Mouse (Mus musculus) midbrain, embryonic 14.5 days (tissue): Measurements from ENCODE around the gene Sfn. TPM values are rescaled to one million over a fixed set of nuclear protein-coding genes. Genes with fewer than 3 reads are reported as not detected.

ENCODE experiments used
- ATAC-seq: fragments of 200-750 bp; cut with Nextera tagmentation; 2 replicates; pipeline ENCODE4 v1.8.0; 2017; ENCODE audit warnings: moderate number of reproducible peaks, moderate library complexity; ENCODE audit not compliant: low FRiP score, low TSS enrichment
- DNase-seq: peaks from one replicate; pipeline ENCODE4 v3.0.0-alpha.2; 2015
- H3K27ac ChIP-seq: fragments of 300-500 bp; sonication (generic); replicated peaks from 2 replicates; pipeline ENCODE4 v1.5.1; 2014; ENCODE audit warnings: mild to moderate bottlenecking, low read depth, low read length, moderate library complexity
- H3K27me3 ChIP-seq: fragments of 300-500 bp; sonication (generic); 2 replicates; pipeline ENCODE4 v1.6.1; 2014; ENCODE audit warnings: low read length, control low read depth, mixed read lengths; ENCODE audit not compliant: control insufficient read depth, insufficient read depth
- H3K36me3 ChIP-seq: fragments of 300-500 bp; sonication (generic); 2 replicates; pipeline ENCODE4 v1.6.1; 2014; ENCODE audit warnings: low read length, control low read depth; ENCODE audit not compliant: control insufficient read depth, insufficient read depth
- H3K4me1 ChIP-seq: fragments of 300-500 bp; sonication (generic); 2 replicates; pipeline ENCODE4 v1.6.1; 2014; ENCODE audit warnings: mild to moderate bottlenecking, antibody characterized with exemption, low read length, control low read depth; ENCODE audit not compliant: control insufficient read depth, insufficient read depth
- H3K4me2 ChIP-seq: fragments of 300-500 bp; sonication (generic); 2 replicates; pipeline ENCODE4 v1.6.1; 2014; ENCODE audit warnings: mild to moderate bottlenecking, low read length, moderate library complexity
- H3K4me3 ChIP-seq: fragments of 300-500 bp; sonication (generic); replicated peaks from 2 replicates; pipeline ENCODE4 v1.5.1; 2014; ENCODE audit warnings: low read depth, low read length
- H3K9ac ChIP-seq: fragments of 300-500 bp; sonication (generic); replicated peaks from 2 replicates; pipeline ENCODE4 v1.6.1; 2014; ENCODE audit warnings: mild to moderate bottlenecking, low read length, moderate library complexity
- H3K9me3 ChIP-seq: fragments of 300-500 bp; sonication (generic); 2 replicates; pipeline ENCODE4 v1.6.1; 2016; ENCODE audit warnings: low read length, control low read depth, mixed read lengths; ENCODE audit not compliant: control insufficient read depth
- WGBS: fragments of 180-500 bp; shearing (Covaris S2); extraction: QIAGEN DNeasy Blood & Tissue Kit; methylation state at CpG from one replicate; pipeline ENCODE4 v1.1.7; 2014; 5-methylcytosine and 5-hydroxymethylcytosine counted together
- polyA plus RNA-seq: library from polyadenylated mRNA; unstranded; fragments of >200 nt; fragmentation: Nextera tagmentation; extraction: Ambion mirVana; gene quantifications from 2 replicates; pipeline ENCODE4 v1.2.1, GENCODE M21; 2014

Sfn gene
- polyA plus RNA-seq, 1 experiment from 2014 or later, result 1.3 TPM

GRCm38 (mm10) chr4:133603056-133603455 is 1.1 kb upstream of the Sfn start:
- ATAC-seq, result no peak
- 92% methylated on average over 5 of the region's 5 CpGs for WGBS
- no peak overlapping the region for H3K27ac ChIP-seq
- H3K4me3 ChIP-seq, result no peak overlapping the region
- DNase-seq, result no peak
- H3K27me3 ChIP-seq, result peaks cover 40% of the 10 kb centered on the region
- H3K9ac ChIP-seq, result no peak overlapping the region
- peaks cover 5% of the 10 kb centered on the region; the same call in 1 of the 2 replicates for H3K4me1 ChIP-seq
- no peak overlapping the region for H3K4me2 ChIP-seq
- peaks cover 38% of the 10 kb centered on the region for H3K36me3 ChIP-seq
- H3K9me3 ChIP-seq, result no peaks in the 10 kb centered on the region

- Histone ChIP-seq H3K36me3 (peaks cover 18% of the 10 kb centered on the region), H3K4me1 (peaks cover 5% of the 10 kb centered on the region; the same call in 1 of the 2 replicates), H3K9me3 (no peaks in the 10 kb centered on the region), H3K4me2 (peak overlapping the region; percentile 73), H3K27ac (no peak overlapping the region), H3K27me3 (peaks cover 44% of the 10 kb centered on the region), H3K9ac (no peak overlapping the region), H3K4me3 (peak overlapping the region; percentile 38)
- ATAC-seq (no peak), DNase-seq (no peak)
- 17% methylated on average over 9 of the region's 9 CpGs for whole genome bisulfite sequencing
These were observed 1.7 kb downstream of the Sfn start for GRCm38 (mm10) chr4:133600306-133600705.

- H3K27me3 ChIP-seq, result peaks cover 44% of the 10 kb centered on the region
- ATAC-seq, result peak; percentile 78; the same call in 1 of the 2 replicates
- WGBS, result under 1% methylated on average over 48 of the region's 50 CpGs
These were observed 2.3 kb downstream of the Sfn start for GRCm38 (mm10) chr4:133599571-133600073.

GRCm38 (mm10) chr4:133599116-133599515 is 2.9 kb downstream of the Sfn start:
- Histone ChIP-seq H3K27me3 (peaks cover 44% of the 10 kb centered on the region), H3K4me3 (peak overlapping the region; percentile 38), H3K27ac (no peak overlapping the region), H3K9me3 (no peaks in the 10 kb centered on the region), H3K4me1 (peaks cover 5% of the 10 kb centered on the region; the same call in 1 of the 2 replicates), H3K9ac (no peak overlapping the region; the same call in 1 of the 2 replicates), H3K36me3 (peaks cover 10% of the 10 kb centered on the region), H3K4me2 (peak overlapping the region; percentile 73)
- DNase-seq (no peak), ATAC-seq (no peak)
- WGBS, result 28% methylated on average over 7 of the region's 7 CpGs

More at GRCm38 (mm10) chr4:133599571-133600073, 2.3 kb downstream of the Sfn start:
- Histone ChIP-seq H3K4me2 (peak overlapping the region; percentile 73), H3K9me3 (no peaks in the 10 kb centered on the region), H3K9ac (peak overlapping the region; percentile 20; the same call in 1 of the 2 replicates), H3K27ac (no peak overlapping the region), H3K4me1 (peaks cover 5% of the 10 kb centered on the region; the same call in 1 of the 2 replicates), H3K36me3 (peaks cover 12% of the 10 kb centered on the region), H3K4me3 (peak overlapping the region; percentile 38)
- DNase-seq, result peak; percentile 82

- Histone ChIP-seq H3K9ac (no peak overlapping the region), H3K4me3 (no peak overlapping the region), H3K9me3 (no peaks in the 10 kb centered on the region), H3K27me3 (peaks cover 44% of the 10 kb centered on the region), H3K27ac (no peak overlapping the region), H3K4me1 (peaks cover 5% of the 10 kb centered on the region; the same call in 1 of the 2 replicates), H3K36me3 (peaks cover 6% of the 10 kb centered on the region), H3K4me2 (no peak overlapping the region)
- WGBS, result 53% methylated on average over 4 of the region's 4 CpGs
- ATAC-seq (no peak), DNase-seq (no peak)
These were observed 3.4 kb downstream of the Sfn start for GRCm38 (mm10) chr4:133598616-133599015.

- H3K9ac ChIP-seq, result no peak overlapping the region
- H3K36me3 ChIP-seq, result peaks cover 17% of the 10 kb centered on the region
- peaks cover 28% of the 10 kb centered on the region for H3K27me3 ChIP-seq
- no peak overlapping the region for H3K4me3 ChIP-seq
- no peaks in the 10 kb centered on the region for H3K9me3 ChIP-seq
- H3K27ac ChIP-seq, result no peak overlapping the region
- no peak for DNase-seq
- H3K4me2 ChIP-seq, result no peak overlapping the region
- WGBS, result 87% methylated on average over 6 of the region's 6 CpGs
- H3K4me1 ChIP-seq, result peaks cover 5% of the 10 kb centered on the region; the same call in 1 of the 2 replicates
- ATAC-seq, result no peak
These were observed 5.9 kb downstream of the Sfn start for GRCm38 (mm10) chr4:133596084-133596483.

- 79% methylated on average over 7 of the region's 7 CpGs for WGBS
- DNase-seq (no peak), ATAC-seq (no peak)
- no peaks in the 10 kb centered on the region for H3K9me3 ChIP-seq
- peaks cover 5% of the 10 kb centered on the region; the same call in 1 of the 2 replicates for H3K4me1 ChIP-seq
- peaks cover 23% of the 10 kb centered on the region for H3K36me3 ChIP-seq
- H3K4me2 ChIP-seq, result no peak overlapping the region
- H3K27me3 ChIP-seq, result peaks cover 28% of the 10 kb centered on the region
- H3K27ac ChIP-seq, result no peak overlapping the region
- no peak overlapping the region for H3K4me3 ChIP-seq
- no peak overlapping the region for H3K9ac ChIP-seq
These were observed 6.4 kb downstream of the Sfn start for GRCm38 (mm10) chr4:133595538-133595937.

GRCm38 (mm10) chr4:133592570-133592969 is 9.4 kb downstream of the Sfn start:
- ATAC-seq (no peak), DNase-seq (peak; percentile 84)
- no peaks in the 10 kb centered on the region for H3K9me3 ChIP-seq
- H3K27ac ChIP-seq, result no peak overlapping the region
- H3K27me3 ChIP-seq, result no peaks in the 10 kb centered on the region
- no peak overlapping the region for H3K9ac ChIP-seq
- H3K4me3 ChIP-seq, result no peak overlapping the region
- WGBS, result 34% methylated on average over 7 of the region's 7 CpGs
- no peaks in the 10 kb centered on the region for H3K4me1 ChIP-seq
- H3K4me2 ChIP-seq, result no peak overlapping the region
- H3K36me3 ChIP-seq, result peaks cover 52% of the 10 kb centered on the region
